Mouse (Mus musculus): ENCODE data around the gene Cxcr4.

- TF ChIP-seq GATA1 (IDR thresholded peaks at IDR 0.05; ENCODE audit: borderline replicate concordance, low read length) (no peak), FLI1 (IDR thresholded peaks at IDR 0.05; ENCODE audit: low read length) (no peak)
These were observed 44.5 kb upstream of the Cxcr4 start for GRCm38 (mm10) chr1:128636258-128637229.

Measured in megakaryocyte, embryonic 14.5 days (primary cell).